Mouse (Mus musculus) cortical plate, adult 2 months (tissue): Measurements from ENCODE around the gene Slc38a3.

Experiments
- CTCF ChIP-seq: fragments of 200-500 bp; IDR thresholded peaks from 2 replicates; pipeline ENCODE4 v1.5.1; 2011; ENCODE audit warnings: mild to moderate bottlenecking, control low read depth, low read length; ENCODE audit not compliant: insufficient read depth; ENCODE audit errors: extremely low read depth
- POLR2A ChIP-seq: fragments of 200-500 bp; IDR thresholded peaks from 2 replicates; pipeline ENCODE4 v1.6.1; 2011; ENCODE audit warnings: mild to moderate bottlenecking, low read length, control low read depth; ENCODE audit not compliant: insufficient read depth; ENCODE audit errors: extremely low read depth

- TF ChIP-seq CTCF (no peak), POLR2A (no peak)
Observed at GRCm38 (mm10) chr9:107631861-107632260, 37.5 kb downstream of the Slc38a3 start.
